Comparison of ENCODE assay signal across 10 mouse cellular contexts in the genomic region with DNA sequence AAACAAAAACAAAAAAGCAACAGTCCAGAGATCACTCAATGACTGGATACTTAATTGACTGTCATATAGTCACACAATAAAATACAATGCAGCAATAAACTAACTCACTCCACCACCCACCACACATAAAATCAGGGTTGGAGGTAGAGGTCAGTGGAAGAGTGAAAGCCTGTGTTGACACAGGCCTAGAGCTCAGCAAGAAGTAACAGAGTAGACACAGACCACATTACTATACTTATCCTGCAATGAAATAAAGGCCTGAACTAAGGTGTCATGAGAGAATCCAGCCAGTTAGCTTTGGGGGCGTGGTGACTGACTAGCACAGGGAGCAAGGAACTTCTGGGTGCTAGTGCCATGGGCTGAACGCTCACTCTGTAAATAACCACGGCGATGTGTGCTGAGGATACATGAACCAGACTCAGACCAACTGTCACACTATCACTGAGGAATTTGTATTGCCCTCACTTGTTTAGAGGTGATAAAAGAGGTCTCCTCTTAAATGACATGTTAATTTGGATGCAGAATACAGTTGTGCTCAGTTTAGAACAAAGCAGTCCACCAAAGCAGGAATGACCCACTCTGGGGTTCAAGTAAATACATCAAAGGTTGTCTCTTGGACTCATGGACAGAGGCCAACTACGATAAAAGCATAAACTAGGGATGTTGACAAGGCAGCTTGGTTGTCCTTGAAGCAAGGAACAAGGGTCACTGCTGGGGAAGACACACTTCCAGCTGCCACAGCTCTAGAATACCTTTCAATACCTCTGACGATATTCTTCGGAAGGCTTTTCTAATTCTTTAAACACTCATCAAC. TPM values are rescaled to one million over a fixed set of nuclear protein-coding genes. Genes with fewer than 3 reads are reported as not detected.
DNase-seq lines count a peak whose midpoint lies in the region; ATAC-seq and TF ChIP-seq lines count a peak whose summit lies in the region.
"Had no signal": no experiment of that assay in that cellular context is flagged by ENCODE, and none has a peak within 500 bp of the region (broad histone marks: within the 10 kb centered on the region; RNA-seq: fewer than 3 reads in every experiment).

No protein-coding gene starts in this region.

- TF ChIP-seq EP300 in ES-Bruce4 (IDR thresholded peaks at IDR 0.05; ENCODE audit: insufficient read depth, low read depth, low read length): no peak
- peak; percentile 86 for TF ChIP-seq EP300 in heart, adult 2 months (IDR thresholded peaks at IDR 0.05; ENCODE audit: insufficient read depth, low read depth, low read length)

- intact Hi-C loops in heart, adult 2 months (cut with DNase I): loop anchor here (2.0 to 10.0 kb wide), 2 partner anchors 32 to 110 kb away; a partner anchor contains a TSS

- no peak overlapping the region for H3K4me3 ChIP-seq in ES-Bruce4 (ENCODE audit: low read depth, low read length)
- H3K4me3 ChIP-seq in heart, adult 2 months: no peak overlapping the region
- no peak overlapping the region for H3K4me3 ChIP-seq in intestine, embryonic 14.5 days (ENCODE audit: low read depth, low read length)
- H3K4me3 ChIP-seq in liver, embryonic 13.5 days (replicated peaks): no peak overlapping the region
- H3K4me3 ChIP-seq in forebrain, postnatal 0 days (ENCODE audit: low read depth, low read length): no peak overlapping the region
- H3K4me3 ChIP-seq: embryonic facial prominence, embryonic 12.5 days; hindbrain, embryonic 10.5 days had no signal

- TF ChIP-seq POLR2A in ES-Bruce4 (IDR thresholded peaks at IDR 0.05; ENCODE audit: insufficient read depth, low read length): no peak
- TF ChIP-seq POLR2A in heart, adult 2 months (IDR thresholded peaks at IDR 0.05; ENCODE audit: insufficient read depth, low read depth, low read length): 0 out of 2 replicates have a peak, but pooled peaks have one; percentile 52

- no peaks in the 10 kb centered on the region for H3K27me3 ChIP-seq in ES-Bruce4 (ENCODE audit: control insufficient read depth, insufficient read depth, low read length, poor library complexity, severe bottlenecking)
- no peaks in the 10 kb centered on the region for H3K27me3 ChIP-seq in heart, adult 2 months (ENCODE audit: control insufficient read depth, insufficient read depth, low read length)
- H3K27me3 ChIP-seq in intestine, embryonic 14.5 days (replicated peaks; ENCODE audit: control insufficient read depth, insufficient read depth, low read length): no peaks in the 10 kb centered on the region
- no peaks in the 10 kb centered on the region for H3K27me3 ChIP-seq in liver, embryonic 13.5 days
- H3K27me3 ChIP-seq in forebrain, postnatal 0 days (ENCODE audit: insufficient read depth, low read length): no peaks in the 10 kb centered on the region
- H3K27me3 ChIP-seq: embryonic facial prominence, embryonic 12.5 days had no signal

- no peaks in the 10 kb centered on the region for H3K9me3 ChIP-seq in ES-Bruce4 (replicated peaks; ENCODE audit: control insufficient read depth, insufficient read depth, low read length, poor library complexity, severe bottlenecking)
- no peaks in the 10 kb centered on the region for H3K9me3 ChIP-seq in intestine, embryonic 14.5 days (ENCODE audit: control insufficient read depth, low read length)
- no peaks in the 10 kb centered on the region for H3K9me3 ChIP-seq in liver, embryonic 13.5 days (replicated peaks)
- no peaks in the 10 kb centered on the region for H3K9me3 ChIP-seq in forebrain, postnatal 0 days (ENCODE audit: low read length)
- H3K9me3 ChIP-seq: embryonic facial prominence, embryonic 12.5 days; hindbrain, embryonic 10.5 days had no signal

- peak in 1 of 2 experiments; percentile 73 for DNase-seq in heart, adult 2 months
- no peak for DNase-seq in intestine, embryonic 14.5 days (ENCODE audit: low spot score)
- DNase-seq in liver, embryonic 13.5 days: no peak
- no peak for DNase-seq in gastrocnemius, adult 18-20 months (ENCODE audit: low spot score)
- no peak for DNase-seq in forebrain, postnatal 0 days
- no peak for DNase-seq in thymus, postnatal 36 days
- DNase-seq: cerebellum, adult 11-12 months had no signal

- H3K27ac ChIP-seq in ES-Bruce4 (ENCODE audit: insufficient read depth, low read length): 0 out of 2 replicates have a peak overlapping the region, but pooled peaks have one; percentile 33
- peak overlapping the region; percentile 83 for H3K27ac ChIP-seq in heart, adult 2 months
- no peak overlapping the region for H3K27ac ChIP-seq in intestine, embryonic 14.5 days (ENCODE audit: low read depth)
- peak overlapping the region; percentile 66 for H3K27ac ChIP-seq in liver, embryonic 13.5 days
- no peak overlapping the region for H3K27ac ChIP-seq in forebrain, postnatal 0 days (ENCODE audit: low read depth, low read length)
- H3K27ac ChIP-seq: embryonic facial prominence, embryonic 12.5 days; hindbrain, embryonic 10.5 days had no signal

- no peak for TF ChIP-seq CTCF in ES-Bruce4 (IDR thresholded peaks at IDR 0.05; ENCODE audit: low read depth, low read length)
- no peak for TF ChIP-seq CTCF in heart, adult 2 months (IDR thresholded peaks at IDR 0.05)
- TF ChIP-seq CTCF in forebrain, postnatal 0 days (IDR thresholded peaks at IDR 0.05; ENCODE audit: low read depth): no peak

- no peak overlapping the region for H3K9ac ChIP-seq in ES-Bruce4 (ENCODE audit: low read depth, poor library complexity, severe bottlenecking)
- no peak overlapping the region for H3K9ac ChIP-seq in heart, adult 2 months (ENCODE audit: low read depth, low read length)
- no peak overlapping the region for H3K9ac ChIP-seq in intestine, embryonic 14.5 days (ENCODE audit: low read length)
- no peak overlapping the region for H3K9ac ChIP-seq in liver, embryonic 13.5 days
- no peak overlapping the region for H3K9ac ChIP-seq in forebrain, postnatal 0 days
- H3K9ac ChIP-seq: embryonic facial prominence, embryonic 12.5 days had no signal

- peaks cover 7% of the 10 kb centered on the region for H3K4me1 ChIP-seq in ES-Bruce4 (ENCODE audit: control insufficient read depth, insufficient read depth, low read length)
- H3K4me1 ChIP-seq in heart, adult 2 months (ENCODE audit: control insufficient read depth, insufficient read depth, low read length): peaks cover 6% of the 10 kb centered on the region; the same call in 1 of the 2 replicates
- no peaks in the 10 kb centered on the region for H3K4me1 ChIP-seq in intestine, embryonic 14.5 days (replicated peaks; ENCODE audit: control insufficient read depth, insufficient read depth, low read length)
- H3K4me1 ChIP-seq in liver, embryonic 13.5 days (replicated peaks): peaks cover 21% of the 10 kb centered on the region
- no peaks in the 10 kb centered on the region for H3K4me1 ChIP-seq in forebrain, postnatal 0 days (ENCODE audit: insufficient read depth)

- WGBS in heart, adult 2 months: 43% methylated on average over 7 of the region's 7 CpGs
- 42% methylated on average over 7 of the region's 7 CpGs for WGBS in intestine, embryonic 14.5 days
- 68% methylated on average over 7 of the region's 7 CpGs for WGBS in liver, embryonic 13.5 days (ENCODE audit: insufficient replicate concordance)
- WGBS in forebrain, postnatal 0 days: 76% methylated on average over 7 of the region's 7 CpGs

- ATAC-seq in intestine, embryonic 14.5 days (replicated peaks; ENCODE audit: low FRiP score, low TSS enrichment, low read depth): peak; percentile 55; the same call in 1 of the 2 replicates
- ATAC-seq in liver, embryonic 13.5 days (ENCODE audit: low read depth): peak; percentile 66
- ATAC-seq in forebrain, postnatal 0 days: no peak

- no peaks in the 10 kb centered on the region for H3K79me2 ChIP-seq in heart, adult 2 months (replicated peaks; ENCODE audit: control insufficient read depth, insufficient read depth, low read length)

- 0 out of 2 replicates have a peak, but pooled peaks cover 3% of the 10 kb centered on the region for H3K36me3 ChIP-seq in ES-Bruce4 (ENCODE audit: control insufficient read depth, insufficient read depth, low read length, poor library complexity, severe bottlenecking)
- H3K36me3 ChIP-seq in heart, adult 2 months (ENCODE audit: control insufficient read depth, insufficient read depth, low read length): peaks cover 4% of the 10 kb centered on the region
- 0 out of 2 replicates have a peak, but pooled peaks cover under 1% of the 10 kb centered on the region for H3K36me3 ChIP-seq in intestine, embryonic 14.5 days (ENCODE audit: control insufficient read depth, insufficient read depth, low read length)
- peaks cover 9% of the 10 kb centered on the region; the same call in 1 of the 2 replicates for H3K36me3 ChIP-seq in liver, embryonic 13.5 days
- H3K36me3 ChIP-seq in forebrain, postnatal 0 days (ENCODE audit: insufficient read depth): no peaks in the 10 kb centered on the region
- H3K36me3 ChIP-seq: embryonic facial prominence, embryonic 12.5 days had no signal

- no peak overlapping the region for H3K4me2 ChIP-seq in intestine, embryonic 14.5 days (ENCODE audit: low read length)
- 0 out of 2 replicates have a peak overlapping the region, but pooled peaks have one; percentile 1 for H3K4me2 ChIP-seq in liver, embryonic 13.5 days
- H3K4me2 ChIP-seq in forebrain, postnatal 0 days (ENCODE audit: low read depth): no peak overlapping the region
- H3K4me2 ChIP-seq: embryonic facial prominence, embryonic 12.5 days had no signal

RNA-seq across cellular contexts. Expression of a gene that starts 31.8 kb away (rescaled TPM):
- 89.0 and 89.8 TPM in 2 replicates for polyA plus RNA-seq in ES-Bruce4 (2011; ENCODE audit: insufficient read depth, insufficient read length, low read depth, missing spikeins)
- total RNA-seq in heart, adult 2 months (2021): 100 to 1,000 TPM; 121 to 146 TPM
- polyA plus RNA-seq in heart, adult 2 months (2012; rRNA removed): 45.5 and 79.1 TPM in 2 replicates
- 37.9 and 43.1 TPM in 2 replicates for polyA plus RNA-seq in intestine, embryonic 14.5 days (2014; fragmentation: Nextera tagmentation; extraction: Ambion mirVana)
- polyA plus RNA-seq in liver, embryonic 13.5 days (2015; fragmentation: Nextera tagmentation; extraction: Ambion mirVana): 30.1 and 40.9 TPM in 2 replicates
- 1 to 10 TPM in 1 of 2 experiments, under 1 TPM in 1; 0.62 to 1.0 TPM for total RNA-seq in gastrocnemius, adult 18-20 months (2021)
- 2.3 and 5.2 TPM in 2 replicates for total RNA-seq in forebrain, postnatal 0 days (2014; rRNA removed)
- polyA plus RNA-seq in forebrain, postnatal 0 days (2015; fragmentation: Nextera tagmentation; extraction: Ambion mirVana): 3.1 and 3.2 TPM in 2 replicates

Comparison
In these comparisons a context has a peak if more than half of its experiments do, and no peak if none do; other contexts are left out.
1. H3K27ac ChIP-seq: peak in ES-Bruce4 (single experiment), heart, adult 2 months (single experiment) and liver, embryonic 13.5 days (single experiment); none in intestine, embryonic 14.5 days (single experiment) and forebrain, postnatal 0 days (single experiment).